Mouse (Mus musculus) bone marrow, adult 2 months (tissue): ENCODE data around the gene P2rx6.

Experiments
- CTCF ChIP-seq: fragments of 200-500 bp; IDR thresholded peaks from 2 replicates; pipeline ENCODE4 v1.5.1; 2011; ENCODE audit warnings: low read length, control low read depth; ENCODE audit not compliant: control insufficient read depth, insufficient read depth
- POLR2A ChIP-seq: fragments of 200-500 bp; IDR thresholded peaks from 2 replicates; pipeline ENCODE4 v1.6.1; 2011; ENCODE audit warnings: low read depth, mild to moderate bottlenecking, control low read depth, low read length, borderline replicate concordance; ENCODE audit not compliant: control insufficient read depth

DNA sequence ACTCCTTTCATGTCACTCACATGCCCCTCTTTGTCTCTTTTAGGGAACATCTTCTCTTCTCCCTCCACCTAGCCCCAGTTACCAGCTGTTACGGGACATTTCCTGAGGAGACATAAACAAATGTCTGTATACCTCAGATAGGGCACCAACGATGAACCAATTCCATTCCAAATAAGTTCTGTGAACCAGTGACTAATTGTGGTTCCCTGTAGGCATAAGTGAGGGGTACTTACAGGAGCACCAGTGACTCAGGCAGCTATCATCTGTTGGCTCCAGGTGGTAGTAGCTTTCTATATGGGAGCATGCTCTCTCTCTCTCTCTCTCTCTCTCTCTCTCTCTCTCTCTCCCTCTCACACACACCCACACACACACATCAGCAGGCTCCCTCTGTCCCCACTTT lies 2.5 kb downstream of the P2rx6 start:
- no peak for TF ChIP-seq CTCF
- TF ChIP-seq POLR2A, result no peak
